Mouse (Mus musculus): Measurements from ENCODE around the gene Iqcg. TPM values are rescaled to one million over a fixed set of nuclear protein-coding genes. Genes with fewer than 3 reads are reported as not detected.

The Iqcg gene
- polyA plus RNA-seq, 1 experiment from 2014 or later: 3.9 TPM

- H3K9me3 ChIP-seq (replicated peaks): no peaks in the 10 kb centered on the region
- ATAC-seq (replicated peaks; ENCODE audit: low FRiP score): no peak
- no peak overlapping the region for H3K4me2 ChIP-seq
- H3K4me3 ChIP-seq (replicated peaks): no peak overlapping the region
- H3K27ac ChIP-seq: no peak overlapping the region
- H3K4me1 ChIP-seq: peaks cover 15% of the 10 kb centered on the region
- no peaks in the 10 kb centered on the region for H3K27me3 ChIP-seq
- WGBS: 97% methylated on average over 3 of the region's 3 CpGs
- H3K9ac ChIP-seq: no peak overlapping the region
- H3K36me3 ChIP-seq: peaks cover 58% of the 10 kb centered on the region
Measured at GRCm38 (mm10) chr16:33015396-33015907, 40.6 kb downstream of the Iqcg start.

- WGBS: 92% methylated on average over 1 of the region's 1 CpGs
- Histone ChIP-seq H3K4me1 (peaks cover 15% of the 10 kb centered on the region), H3K4me3 (replicated peaks) (no peak overlapping the region), H3K27me3 (no peaks in the 10 kb centered on the region), H3K4me2 (no peak overlapping the region), H3K9me3 (replicated peaks) (no peaks in the 10 kb centered on the region), H3K27ac (no peak overlapping the region), H3K9ac (no peak overlapping the region), H3K36me3 (peaks cover 63% of the 10 kb centered on the region)
- no peak for ATAC-seq (replicated peaks; ENCODE audit: low FRiP score)
Measured at GRCm38 (mm10) chr16:33014921-33015320, 41.1 kb downstream of the Iqcg start.

GRCm38 (mm10) chr16:33013801-33014200 lies 42.2 kb downstream of the Iqcg start:
- Histone ChIP-seq H3K4me2 (no peak overlapping the region), H3K27me3 (no peaks in the 10 kb centered on the region), H3K4me3 (replicated peaks) (no peak overlapping the region), H3K27ac (no peak overlapping the region), H3K36me3 (peaks cover 75% of the 10 kb centered on the region), H3K9ac (no peak overlapping the region), H3K9me3 (replicated peaks) (no peaks in the 10 kb centered on the region), H3K4me1 (peaks cover 7% of the 10 kb centered on the region)
- 93% methylated on average over 5 of the region's 5 CpGs for WGBS
- no peak for ATAC-seq (replicated peaks; ENCODE audit: low FRiP score)

- no peak overlapping the region for H3K9ac ChIP-seq
- no peaks in the 10 kb centered on the region for H3K4me1 ChIP-seq
- H3K27ac ChIP-seq: no peak overlapping the region
- WGBS: 96% methylated on average over 6 of the region's 6 CpGs
- H3K36me3 ChIP-seq: peaks cover 97% of the 10 kb centered on the region
- H3K9me3 ChIP-seq (replicated peaks): no peaks in the 10 kb centered on the region
- H3K4me3 ChIP-seq (replicated peaks): no peak overlapping the region
- H3K4me2 ChIP-seq: no peak overlapping the region
- no peaks in the 10 kb centered on the region for H3K27me3 ChIP-seq
- no peak for ATAC-seq (replicated peaks; ENCODE audit: low FRiP score)
Measured at GRCm38 (mm10) chr16:33010166-33010565, 45.9 kb downstream of the Iqcg start.

- H3K9ac ChIP-seq: no peak overlapping the region
- H3K9me3 ChIP-seq (replicated peaks): no peaks in the 10 kb centered on the region
- no peaks in the 10 kb centered on the region for H3K4me1 ChIP-seq
- WGBS: 88% methylated on average over 7 of the region's 7 CpGs
- H3K27me3 ChIP-seq: no peaks in the 10 kb centered on the region
- H3K4me3 ChIP-seq (replicated peaks): no peak overlapping the region
- no peak overlapping the region for H3K27ac ChIP-seq
- no peak for ATAC-seq (replicated peaks; ENCODE audit: low FRiP score)
- peaks cover 92% of the 10 kb centered on the region for H3K36me3 ChIP-seq
- H3K4me2 ChIP-seq: no peak overlapping the region
Measured at GRCm38 (mm10) chr16:33007436-33007835, 48.6 kb downstream of the Iqcg start.

GRCm38 (mm10) chr16:33006888-33007287 lies 49.1 kb downstream of the Iqcg start:
- no peak overlapping the region for H3K9ac ChIP-seq
- H3K36me3 ChIP-seq: peaks cover 87% of the 10 kb centered on the region
- no peaks in the 10 kb centered on the region for H3K9me3 ChIP-seq (replicated peaks)
- H3K27ac ChIP-seq: no peak overlapping the region
- no peaks in the 10 kb centered on the region for H3K27me3 ChIP-seq
- H3K4me3 ChIP-seq (replicated peaks): no peak overlapping the region
- no peak overlapping the region for H3K4me2 ChIP-seq
- no peaks in the 10 kb centered on the region for H3K4me1 ChIP-seq
- no peak for ATAC-seq (replicated peaks; ENCODE audit: low FRiP score)
- 89% methylated on average over 7 of the region's 7 CpGs for WGBS

- H3K4me2 ChIP-seq: no peak overlapping the region
- H3K9ac ChIP-seq: no peak overlapping the region
- no peak for ATAC-seq (replicated peaks; ENCODE audit: low FRiP score)
- H3K27ac ChIP-seq: no peak overlapping the region
- no peak overlapping the region for H3K4me3 ChIP-seq (replicated peaks)
- peaks cover 87% of the 10 kb centered on the region for H3K36me3 ChIP-seq
- H3K4me1 ChIP-seq: no peaks in the 10 kb centered on the region
- 60% methylated on average over 9 of the region's 9 CpGs for WGBS
- no peaks in the 10 kb centered on the region for H3K27me3 ChIP-seq
- H3K9me3 ChIP-seq (replicated peaks): no peaks in the 10 kb centered on the region
Measured at GRCm38 (mm10) chr16:33005216-33005615, 50.8 kb downstream of the Iqcg start.

GRCm38 (mm10) chr16:32992158-32992557 lies 63.9 kb downstream of the Iqcg start:
- H3K9me3 ChIP-seq (replicated peaks): no peaks in the 10 kb centered on the region
- no peak overlapping the region for H3K9ac ChIP-seq
- no peaks in the 10 kb centered on the region for H3K27me3 ChIP-seq
- no peak for ATAC-seq (replicated peaks; ENCODE audit: low FRiP score)
- peaks cover 73% of the 10 kb centered on the region for H3K36me3 ChIP-seq
- no peaks in the 10 kb centered on the region for H3K4me1 ChIP-seq
- H3K4me3 ChIP-seq (replicated peaks): no peak overlapping the region
- no peak overlapping the region for H3K27ac ChIP-seq
- H3K4me2 ChIP-seq: no peak overlapping the region
- WGBS: 91% methylated on average over 5 of the region's 5 CpGs

- WGBS: 86% methylated on average over 2 of the region's 2 CpGs
- Histone ChIP-seq H3K9ac (no peak overlapping the region), H3K27me3 (no peaks in the 10 kb centered on the region), H3K36me3 (peaks cover 72% of the 10 kb centered on the region), H3K9me3 (replicated peaks) (no peaks in the 10 kb centered on the region), H3K27ac (no peak overlapping the region), H3K4me2 (no peak overlapping the region), H3K4me1 (no peaks in the 10 kb centered on the region), H3K4me3 (replicated peaks) (no peak overlapping the region)
- no peak for ATAC-seq (replicated peaks; ENCODE audit: low FRiP score)
Measured at GRCm38 (mm10) chr16:32984631-32985030, 71.4 kb downstream of the Iqcg start.

GRCm38 (mm10) chr16:32981405-32981804 lies 74.6 kb downstream of the Iqcg start:
- Histone ChIP-seq H3K4me3 (replicated peaks) (no peak overlapping the region), H3K9me3 (replicated peaks) (no peaks in the 10 kb centered on the region), H3K4me1 (no peaks in the 10 kb centered on the region), H3K36me3 (peaks cover 70% of the 10 kb centered on the region), H3K27ac (no peak overlapping the region), H3K4me2 (no peak overlapping the region), H3K9ac (no peak overlapping the region), H3K27me3 (no peaks in the 10 kb centered on the region)
- 92% methylated on average over 4 of the region's 4 CpGs for WGBS
- no peak for ATAC-seq (replicated peaks; ENCODE audit: low FRiP score)

- Histone ChIP-seq H3K27ac (no peak overlapping the region), H3K9ac (no peak overlapping the region)
Measured at GRCm38 (mm10) chr16:32980227-32980626, 75.8 kb downstream of the Iqcg start.

GRCm38 (mm10) chr16:32973047-32973446 lies 83.0 kb downstream of the Iqcg start:
- no peak for ATAC-seq (replicated peaks; ENCODE audit: low FRiP score)
- WGBS: 91% methylated on average over 2 of the region's 2 CpGs
- H3K4me3 ChIP-seq (replicated peaks): no peak overlapping the region
- H3K27ac ChIP-seq: no peak overlapping the region
- no peaks in the 10 kb centered on the region for H3K27me3 ChIP-seq
- no peaks in the 10 kb centered on the region for H3K4me1 ChIP-seq
- H3K9me3 ChIP-seq (replicated peaks): no peaks in the 10 kb centered on the region
- no peak overlapping the region for H3K9ac ChIP-seq
- H3K4me2 ChIP-seq: no peak overlapping the region
- H3K36me3 ChIP-seq: peaks cover 55% of the 10 kb centered on the region

More at GRCm38 (mm10) chr16:32980227-32980626, 75.8 kb downstream of the Iqcg start:
- no peak overlapping the region for H3K4me2 ChIP-seq
- no peak overlapping the region for H3K4me3 ChIP-seq (replicated peaks)
- peaks cover 65% of the 10 kb centered on the region for H3K36me3 ChIP-seq
- no peaks in the 10 kb centered on the region for H3K4me1 ChIP-seq
- no peaks in the 10 kb centered on the region for H3K9me3 ChIP-seq (replicated peaks)
- no peaks in the 10 kb centered on the region for H3K27me3 ChIP-seq
- WGBS: 92% methylated on average over 1 of the region's 1 CpGs
- no peak for ATAC-seq (replicated peaks; ENCODE audit: low FRiP score)

- 64% methylated on average over 5 of the region's 5 CpGs for WGBS
- no peak overlapping the region for H3K9ac ChIP-seq
- no peaks in the 10 kb centered on the region for H3K9me3 ChIP-seq (replicated peaks)
- H3K27ac ChIP-seq: no peak overlapping the region
- no peaks in the 10 kb centered on the region for H3K27me3 ChIP-seq
- peaks cover 52% of the 10 kb centered on the region for H3K36me3 ChIP-seq
- H3K4me2 ChIP-seq: no peak overlapping the region
- no peaks in the 10 kb centered on the region for H3K4me1 ChIP-seq
- no peak for ATAC-seq (replicated peaks; ENCODE audit: low FRiP score)
- H3K4me3 ChIP-seq (replicated peaks): no peak overlapping the region
Measured at GRCm38 (mm10) chr16:32972535-32972934, 83.5 kb downstream of the Iqcg start.

All from kidney, embryonic 15.5 days (tissue).